Mouse (Mus musculus): Measurements from ENCODE around the gene Ms4a10. TPM values are rescaled to one million over a fixed set of nuclear protein-coding genes. Genes with fewer than 3 reads are reported as not detected.
A peak's percentile ranks its signal among the peaks of the same experiment; 100 is the strongest.

The Ms4a10 gene
- total RNA-seq (2022) = not detected

GRCm38 (mm10) chr19:10974238-10974865, at the start of gene Ms4a10:
Gene Ms4a10 (minus strand): TSS chr19:10974670.
- DNase-seq (ENCODE audit: low spot score in 2 of 2) = no peak

- DNase-seq (ENCODE audit: low spot score in 2 of 2) = no peak
Measured at GRCm38 (mm10) chr19:11022382-11022781, 47.9 kb upstream of the Ms4a10 start.

GRCm38 (mm10) chr19:11017891-11018290, 43.4 kb upstream of the Ms4a10 start, which contains the start of gene Ms4a18:
Gene Ms4a18 (minus strand): TSS chr19:11018031.
- DNase-seq (ENCODE audit: low spot score in 2 of 2) = no peak

GRCm38 (mm10) chr19:11017251-11017650, 42.8 kb upstream of the Ms4a10 start:
- no peak for DNase-seq (ENCODE audit: low spot score in 2 of 2)

GRCm38 (mm10) chr19:11015998-11016397, 41.5 kb upstream of the Ms4a10 start:
- DNase-seq (ENCODE audit: low spot score in 2 of 2) = no peak

GRCm38 (mm10) chr19:11015468-11015867, 41.0 kb upstream of the Ms4a10 start:
- no peak for DNase-seq (ENCODE audit: low spot score in 2 of 2)

- DNase-seq (ENCODE audit: low spot score in 2 of 2) = no peak
Measured at GRCm38 (mm10) chr19:10993150-10993549, 18.7 kb upstream of the Ms4a10 start, which contains the start of gene Ms4a15. Gene Ms4a15 (minus strand): TSS chr19:10993250.

- DNase-seq (ENCODE audit: low spot score in 2 of 2) = no peak
Measured at GRCm38 (mm10) chr19:10991911-10992310, 17.4 kb upstream of the Ms4a10 start.

- DNase-seq (ENCODE audit: low spot score in 2 of 2) = no peak
Measured at GRCm38 (mm10) chr19:10990751-10991150, 16.3 kb upstream of the Ms4a10 start.

- DNase-seq (ENCODE audit: low spot score in 2 of 2) = no peak
Measured at GRCm38 (mm10) chr19:10988563-10988962, 14.1 kb upstream of the Ms4a10 start.

GRCm38 (mm10) chr19:10985889-10986288, 11.4 kb upstream of the Ms4a10 start:
- DNase-seq (ENCODE audit: low spot score in 2 of 2) = no peak

- no peak for DNase-seq (ENCODE audit: low spot score in 2 of 2)
Measured at GRCm38 (mm10) chr19:10984551-10984950, 10.1 kb upstream of the Ms4a10 start.

GRCm38 (mm10) chr19:10983146-10983545, 8.7 kb upstream of the Ms4a10 start:
- DNase-seq (ENCODE audit: low spot score in 2 of 2) = no peak

GRCm38 (mm10) chr19:10980210-10980609, 5.7 kb upstream of the Ms4a10 start:
- DNase-seq (ENCODE audit: low spot score in 2 of 2) = no peak

- peak; percentile 53 to 58 for DNase-seq (ENCODE audit: low spot score in 2 of 2)
Measured at GRCm38 (mm10) chr19:10979184-10980168, 5.0 kb upstream of the Ms4a10 start.

- DNase-seq (ENCODE audit: low spot score in 2 of 2) = no peak
Measured at GRCm38 (mm10) chr19:10976318-10976717, 1.8 kb upstream of the Ms4a10 start.

GRCm38 (mm10) chr19:10975187-10975586, 717 bp upstream of the Ms4a10 start:
- no peak for DNase-seq (ENCODE audit: low spot score in 2 of 2)

- DNase-seq (ENCODE audit: low spot score in 2 of 2) = no peak
Measured at GRCm38 (mm10) chr19:10973187-10973586, 1.3 kb downstream of the Ms4a10 start.

GRCm38 (mm10) chr19:10972660-10973059, 1.8 kb downstream of the Ms4a10 start:
- DNase-seq (ENCODE audit: low spot score in 2 of 2) = no peak

GRCm38 (mm10) chr19:10970457-10970856, 4.0 kb downstream of the Ms4a10 start:
- no peak for DNase-seq (ENCODE audit: low spot score in 2 of 2)

GRCm38 (mm10) chr19:10968578-10968977, 5.9 kb downstream of the Ms4a10 start:
- DNase-seq (ENCODE audit: low spot score in 2 of 2) = no peak

GRCm38 (mm10) chr19:10965721-10966120, 8.7 kb downstream of the Ms4a10 start:
- no peak for DNase-seq (ENCODE audit: low spot score in 2 of 2)

Measured in left cerebral cortex, adult 8-10 months (tissue).